Mouse (Mus musculus): ENCODE measurements at regions not wholly inside any gene's neighbourhood (a gene's known extent, or its start where the extent isn't known, plus 50 kb on each side); places are given as distances from the start of the nearest gene placed in this dataset.

DNA sequence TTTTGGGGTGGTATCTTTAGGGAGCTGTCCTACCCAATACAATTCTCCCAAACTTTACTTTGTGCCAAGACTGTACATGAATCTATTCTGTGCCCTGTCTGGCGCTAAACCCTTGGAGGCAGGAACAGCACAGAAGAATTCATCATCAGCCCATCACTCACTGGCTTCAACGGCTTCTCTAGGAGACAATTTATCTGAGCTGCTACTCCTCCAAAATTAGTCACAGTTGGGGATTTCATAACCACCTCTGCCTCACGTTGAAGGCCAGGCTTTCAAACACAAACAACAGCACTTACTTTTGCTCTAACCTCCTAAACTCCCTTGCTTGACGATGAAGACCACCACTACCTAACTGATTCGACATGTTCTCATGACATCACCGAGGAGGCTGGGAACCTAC lies 95.1 kb upstream of the E2f7 start:
- peak; percentile 9 to 37 for DNase-seq (ENCODE audit: extremely low spot score in 1 of 2, low spot score in 1 of 2)

DNA sequence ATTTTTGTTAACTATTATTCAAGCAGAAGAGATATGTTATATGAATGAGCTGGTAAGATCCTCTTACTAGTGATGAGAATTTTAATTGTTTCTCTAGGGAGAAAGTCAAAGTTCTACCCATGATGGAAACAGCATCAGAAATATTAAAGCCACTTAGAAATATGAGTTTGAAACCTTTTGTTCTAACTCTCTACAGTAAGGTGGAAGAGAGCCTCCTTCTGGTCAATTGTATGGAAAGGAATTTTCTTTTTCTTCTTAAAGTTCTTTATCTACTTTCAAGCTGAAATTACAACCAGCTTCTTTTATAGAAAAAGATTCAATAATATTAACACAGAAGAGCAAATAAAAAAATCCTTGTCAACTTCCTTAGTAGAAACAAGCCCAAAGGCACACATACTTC lies 94.4 kb upstream of the E2f7 start:
- DNase-seq (ENCODE audit: extremely low spot score in 1 of 2, low spot score in 1 of 2): peak in 1 of 2 experiments; percentile 54

DNA sequence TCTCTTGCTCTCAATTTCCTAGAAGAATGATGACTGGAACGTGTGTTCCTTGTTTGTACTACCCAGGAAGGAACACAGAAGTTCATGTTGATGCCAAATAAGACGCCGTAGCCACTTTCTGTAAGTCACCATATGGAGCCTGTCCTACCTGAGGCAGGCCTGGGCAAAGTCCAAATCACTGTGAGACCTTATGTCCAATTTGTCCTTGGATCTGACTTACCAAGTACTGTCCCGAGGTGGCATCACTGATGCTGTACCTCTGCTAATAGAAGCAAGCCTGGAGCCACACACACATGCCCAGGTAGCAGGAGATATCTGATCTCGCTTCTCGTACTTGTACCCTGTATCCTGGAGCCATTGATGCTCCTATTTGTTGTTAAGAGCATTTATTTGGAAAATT lies 91.2 kb upstream of the E2f7 start:
- DNase-seq (ENCODE audit: extremely low spot score in 1 of 2, low spot score in 1 of 2): no peak

DNA sequence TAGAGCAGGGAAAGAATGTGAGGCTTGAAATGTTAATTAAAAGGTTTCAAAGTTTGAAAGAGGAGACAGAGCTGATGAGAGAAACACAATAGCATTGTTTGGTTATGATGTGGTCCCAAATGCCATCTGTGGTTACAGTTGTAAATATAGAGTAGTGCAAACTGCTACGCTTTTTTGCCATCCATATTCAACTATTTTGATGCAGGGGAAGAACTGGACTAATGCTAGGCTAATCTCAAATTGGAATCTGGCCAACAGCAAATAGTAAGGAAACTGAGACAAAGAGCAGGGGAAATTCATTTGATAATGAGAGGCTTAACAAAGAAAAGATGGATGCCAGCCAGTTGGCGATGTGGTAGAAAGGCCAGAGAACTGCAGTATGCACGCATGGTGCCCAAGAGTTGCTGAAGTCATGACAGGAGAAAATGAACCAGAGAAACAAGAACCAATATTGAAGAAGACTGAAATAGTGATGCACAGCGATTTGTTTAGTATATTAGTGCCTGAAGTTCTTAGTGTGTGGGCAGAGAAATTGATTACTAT lies 87.0 kb upstream of the E2f7 start:
- DNase-seq (ENCODE audit: extremely low spot score in 1 of 2, low spot score in 1 of 2): no peak

DNA sequence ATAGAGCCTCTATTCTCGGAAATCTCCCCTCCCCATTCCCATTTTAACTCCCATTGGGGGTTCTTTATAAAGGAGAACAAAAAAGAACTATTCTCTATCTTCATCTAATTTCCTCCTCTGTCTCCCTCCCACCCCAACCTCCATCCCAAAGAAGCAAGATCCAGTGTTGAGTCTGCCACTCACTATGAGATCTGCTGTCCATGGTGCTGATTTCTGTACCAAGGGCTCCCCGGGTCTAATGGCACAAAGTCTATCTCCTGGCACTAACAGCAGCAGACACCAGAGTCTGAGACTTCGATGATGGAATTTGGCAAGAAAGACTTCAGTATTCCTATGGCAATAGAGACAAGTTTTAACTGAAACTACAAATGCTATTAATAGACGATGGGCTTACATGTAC lies 68.7 kb upstream of the E2f7 start:
- no peak for DNase-seq (ENCODE audit: extremely low spot score in 1 of 2, low spot score in 1 of 2)

Measured in frontal cortex, adult 2 months (tissue).